Mouse (Mus musculus): ENCODE data around the gene Carmil3.

DNA sequence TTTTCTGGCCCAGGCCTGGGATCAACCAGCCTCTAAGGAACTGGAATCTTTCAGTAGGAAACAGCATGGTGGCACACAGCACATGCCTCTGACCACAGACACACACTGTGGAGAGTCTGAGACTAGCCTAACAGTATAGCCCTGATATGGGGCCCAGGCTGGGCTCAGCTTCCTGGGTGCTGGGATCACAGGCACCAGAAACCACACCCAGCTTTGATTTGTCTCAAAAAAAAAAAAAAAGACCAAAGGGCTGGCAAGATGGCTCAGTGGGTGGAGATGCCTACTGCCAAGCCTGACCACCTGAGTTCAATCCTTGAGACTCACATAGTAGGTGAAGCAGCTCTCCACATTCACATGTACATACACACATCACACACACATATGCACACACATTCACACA lies 64.2 kb downstream of the Carmil3 start:
- TF ChIP-seq POLR2A (IDR thresholded peaks at IDR 0.05; ENCODE audit: borderline replicate concordance, extremely low read depth, insufficient read depth, insufficient read length, poor library complexity, severe bottlenecking) (no peak), CTCF (IDR thresholded peaks at IDR 0.05; ENCODE audit: borderline replicate concordance, extremely low read depth, insufficient read depth, insufficient read length) (no peak)
